Mouse (Mus musculus) thymus, postnatal 10 days (tissue): Measurements from ENCODE around the gene Cnksr1.
A peak's percentile ranks its signal among the peaks of the same experiment; 100 is the strongest.
"Not testable (repeated sequence)": the region's sequence is repeated elsewhere in the genome, so short reads cannot be mapped to it uniquely, and the experiment has no call there.

Source experiments
- DNase-seq, 2 experiments: peaks; one replicate each; pipeline ENCODE4 v3.0.0; 2021; ENCODE audit warnings: low spot score in 2 of 2

The Cnksr1 gene

DNA sequence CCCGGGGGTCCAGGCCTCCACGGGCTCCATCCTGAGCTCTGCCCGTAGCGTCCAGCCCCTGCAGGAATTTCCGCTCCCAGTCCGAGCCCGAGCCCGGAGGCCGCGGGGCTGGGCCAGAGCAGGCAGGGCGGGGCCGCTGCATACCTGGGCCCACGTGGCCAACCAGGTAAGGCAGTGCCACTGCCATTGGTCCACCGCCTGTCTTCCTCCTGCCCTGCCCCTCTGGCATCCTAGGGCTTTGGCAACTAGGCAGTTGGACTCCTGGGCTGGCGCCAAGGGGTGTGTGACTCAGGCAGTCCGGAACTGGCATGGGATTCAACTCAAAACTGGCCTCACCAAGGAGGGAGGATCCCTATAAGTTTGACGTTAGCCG, at the start of gene Cnksr1:
TSS of gene Cnksr1 (minus strand) at position 121 of the 373 bp plus-strand sequence.
- no peak for DNase-seq

DNA sequence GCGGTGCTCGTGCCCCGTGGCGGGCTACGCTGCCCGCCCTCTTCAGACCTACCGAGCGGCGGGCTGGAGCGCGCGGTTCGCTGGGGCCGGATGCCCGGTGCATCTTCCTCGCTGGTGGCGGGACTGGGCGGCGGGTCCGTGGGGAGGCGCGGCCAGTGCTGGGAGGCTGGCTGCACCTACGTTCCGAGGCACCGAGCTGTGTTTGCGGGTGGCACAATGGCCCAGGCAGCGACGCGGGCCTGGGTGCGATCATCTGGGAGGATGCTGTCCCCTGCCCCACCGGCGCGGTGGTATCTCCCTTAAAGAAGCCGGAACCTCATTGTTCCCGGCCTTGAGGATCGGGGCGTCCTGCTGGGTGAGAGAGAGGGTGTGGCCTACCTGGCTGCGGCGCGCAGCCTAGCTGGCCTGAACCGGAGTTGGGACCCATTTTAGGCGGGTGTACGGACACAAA, 49.4 kb upstream of the Cnksr1 start, which contains the start of gene Pdik1l:
TSS of gene Pdik1l (minus strand) at position 321 of the 451 bp plus-strand sequence.
- peak; percentile 79 to 83 for DNase-seq

DNA sequence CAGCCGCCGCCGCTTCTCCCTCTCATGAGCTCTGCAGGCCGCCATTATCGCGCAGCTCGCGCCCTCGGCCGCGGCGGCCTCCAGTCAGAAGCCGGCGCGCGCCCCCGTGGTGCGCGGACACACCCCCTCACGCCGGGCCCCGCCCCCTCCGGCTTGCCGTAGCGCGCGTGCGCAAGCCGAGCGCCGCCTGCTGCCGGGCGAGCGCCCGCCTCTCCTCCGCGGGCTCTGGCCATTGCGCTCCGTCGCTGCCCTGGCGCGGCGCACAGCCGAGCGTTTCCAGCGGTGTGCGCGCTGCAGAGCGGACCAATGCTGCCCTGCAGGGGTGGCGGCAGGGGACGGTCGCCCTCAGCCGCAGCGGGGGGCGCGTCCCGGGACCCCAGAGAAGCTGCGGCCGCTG, 49.0 kb upstream of the Cnksr1 start:
- DNase-seq: peak; percentile 93 to 99

DNA sequence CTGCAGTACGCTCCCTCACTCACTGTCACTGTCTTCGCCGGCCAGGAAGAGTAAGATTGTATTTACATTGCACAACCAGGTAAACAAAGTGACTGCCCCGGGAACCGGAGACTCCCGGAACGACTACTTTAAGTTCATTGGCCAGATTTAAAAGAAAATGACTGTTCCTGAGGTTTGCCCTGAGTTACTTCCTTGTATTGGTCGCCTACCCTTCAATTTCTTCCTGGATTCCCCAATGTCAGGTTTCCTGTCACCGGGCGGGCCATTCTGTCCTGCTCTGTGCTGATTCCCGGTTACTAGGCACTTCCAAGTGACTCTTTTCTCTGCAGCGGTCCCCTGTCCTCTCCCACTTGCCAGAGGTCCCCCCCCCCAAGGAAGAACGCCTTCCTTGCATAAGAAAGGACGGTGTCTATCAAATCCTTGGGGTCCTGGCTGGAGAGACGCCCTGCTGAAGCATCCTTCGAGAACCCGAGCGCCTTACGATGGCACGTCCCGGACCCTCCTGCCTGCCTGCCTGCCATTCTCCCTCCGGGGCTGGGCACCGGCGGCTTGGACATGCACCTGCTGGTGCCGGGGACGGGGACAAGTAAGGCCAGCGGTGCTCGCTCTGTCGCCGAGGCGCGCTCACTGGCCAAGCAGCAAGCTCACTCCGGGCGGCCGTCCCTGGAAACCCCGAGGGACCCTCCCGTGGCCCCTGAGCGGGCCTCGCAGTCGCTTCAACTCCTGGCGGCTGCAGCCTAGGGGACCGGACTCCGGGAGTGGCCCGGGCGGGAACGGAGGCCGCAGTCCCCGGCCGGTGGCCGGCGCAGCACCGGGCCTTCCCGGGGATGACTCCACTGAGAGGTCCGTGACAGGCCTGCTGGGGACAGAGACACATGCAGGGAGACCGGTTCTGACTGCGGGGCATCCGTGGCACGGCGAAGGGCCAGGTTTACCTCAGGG, 48.3 kb upstream of the Cnksr1 start:
- peak in 1 of 2 experiments; percentile 42 for DNase-seq

DNA sequence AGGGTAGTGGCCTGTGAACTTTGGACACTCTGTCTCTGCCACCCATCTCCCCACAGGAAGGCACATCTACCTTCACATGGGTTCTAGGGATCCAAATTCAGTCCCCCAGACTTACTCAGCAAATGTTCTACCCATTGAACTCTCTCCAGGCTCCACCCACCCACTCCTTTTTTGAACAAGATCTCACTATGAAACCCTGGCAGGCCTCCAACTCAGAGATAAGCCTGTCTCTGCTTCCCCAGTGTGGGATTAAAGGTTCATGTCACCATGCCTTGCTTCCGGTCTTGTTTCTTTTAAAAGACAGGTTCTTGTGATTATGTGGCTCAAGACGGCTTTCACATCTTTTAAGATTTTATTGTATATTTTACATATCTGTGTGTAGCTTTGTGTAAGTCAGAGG, 46.7 kb upstream of the Cnksr1 start:
- no peak for DNase-seq

DNA sequence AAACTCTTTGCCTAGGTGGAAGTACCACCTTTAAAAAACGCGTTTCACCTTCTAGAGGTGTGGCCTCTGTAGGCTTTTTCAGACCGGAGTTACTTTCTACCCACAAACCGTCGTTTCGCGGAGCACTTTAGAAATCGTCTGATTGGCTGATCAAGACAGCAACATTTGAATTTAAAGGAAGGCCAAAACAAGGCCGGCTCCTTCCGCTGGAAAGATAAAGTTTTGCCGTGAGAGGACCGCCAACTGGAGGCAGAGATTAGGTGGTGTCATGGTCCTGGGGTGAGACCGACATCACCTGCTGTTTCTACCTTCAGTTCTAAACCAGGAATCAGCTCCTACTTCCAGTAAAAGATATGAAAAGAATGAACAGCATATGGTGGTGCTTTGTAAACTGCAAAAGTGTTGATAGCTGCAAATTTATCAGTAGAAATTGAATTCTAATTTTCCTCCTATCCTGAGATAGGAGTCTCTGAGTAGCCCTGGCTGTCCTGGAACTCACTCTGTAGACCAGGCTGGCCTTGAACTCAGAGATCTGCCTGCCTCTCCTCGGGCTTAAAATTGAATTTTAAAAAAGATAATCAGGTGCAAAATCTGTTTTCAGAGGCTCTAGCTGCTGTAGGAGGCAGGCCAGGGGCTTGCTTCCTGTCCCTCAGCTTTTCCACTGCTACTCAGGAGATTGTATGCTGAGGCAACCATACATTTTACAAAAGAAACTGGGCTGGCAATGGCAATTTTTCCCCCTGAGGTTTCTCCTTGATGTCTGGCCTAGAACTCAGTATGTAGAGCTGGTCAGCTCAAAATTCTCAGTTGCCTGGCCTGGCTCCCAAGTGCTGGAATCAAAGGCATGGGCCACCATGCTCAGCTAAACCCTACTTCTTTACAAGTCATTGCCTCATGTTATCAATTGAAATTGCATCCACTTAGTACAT, 35.5 kb upstream of the Cnksr1 start:
- DNase-seq: peak; percentile 69 to 76

DNA sequence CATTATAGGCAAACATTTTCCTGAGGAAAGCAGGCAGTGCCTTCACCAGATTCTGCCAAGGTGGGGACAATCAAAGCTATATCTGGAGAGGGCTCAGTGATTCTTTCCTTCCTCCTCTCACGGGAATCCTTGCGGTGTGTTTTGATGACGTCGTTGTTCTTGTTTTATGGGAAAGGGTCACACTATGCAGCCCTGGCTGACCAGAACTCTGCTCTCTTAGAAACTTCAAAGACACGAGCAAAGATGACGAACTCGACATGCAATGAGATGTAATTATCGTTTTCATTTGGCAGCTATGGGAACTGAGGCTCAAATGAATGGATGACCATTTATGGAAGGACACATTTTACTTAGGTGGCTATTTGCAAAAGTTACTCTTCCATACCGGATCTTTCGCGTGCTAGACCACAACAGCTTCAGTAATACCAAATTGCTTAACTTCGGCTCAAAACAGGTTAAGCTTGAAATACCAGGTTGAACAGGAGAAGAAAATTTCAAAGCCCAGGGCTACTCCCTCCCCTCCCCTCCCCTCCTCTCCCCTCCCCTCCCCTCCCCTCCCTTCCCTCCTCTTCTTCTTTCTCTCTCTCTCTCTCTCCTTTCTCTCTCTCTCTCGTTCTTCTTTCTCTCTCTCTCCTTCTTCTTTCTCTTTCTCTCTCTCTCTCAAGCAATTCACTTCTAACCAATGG, 34.7 kb upstream of the Cnksr1 start:
- no peak for DNase-seq

DNA sequence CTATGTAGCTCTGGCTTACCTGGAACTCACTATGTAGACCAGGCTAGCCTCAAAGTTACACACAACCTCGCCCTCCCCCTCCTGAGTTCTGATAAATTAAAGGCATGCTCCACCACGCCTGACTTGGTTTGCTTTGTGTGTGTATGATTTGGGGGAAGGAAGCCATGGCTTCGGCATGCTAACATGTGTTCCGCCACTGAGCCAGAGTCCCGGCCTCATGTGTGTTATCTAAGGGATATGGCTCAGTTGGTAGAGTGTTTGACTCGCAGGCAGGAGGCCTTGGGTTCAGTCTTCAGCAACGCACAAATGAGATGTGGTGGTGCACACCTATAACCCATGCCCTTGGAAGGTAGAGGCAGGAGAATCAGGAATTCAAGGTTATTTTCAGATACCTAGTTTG, 33.8 kb upstream of the Cnksr1 start:
- DNase-seq: no peak

DNA sequence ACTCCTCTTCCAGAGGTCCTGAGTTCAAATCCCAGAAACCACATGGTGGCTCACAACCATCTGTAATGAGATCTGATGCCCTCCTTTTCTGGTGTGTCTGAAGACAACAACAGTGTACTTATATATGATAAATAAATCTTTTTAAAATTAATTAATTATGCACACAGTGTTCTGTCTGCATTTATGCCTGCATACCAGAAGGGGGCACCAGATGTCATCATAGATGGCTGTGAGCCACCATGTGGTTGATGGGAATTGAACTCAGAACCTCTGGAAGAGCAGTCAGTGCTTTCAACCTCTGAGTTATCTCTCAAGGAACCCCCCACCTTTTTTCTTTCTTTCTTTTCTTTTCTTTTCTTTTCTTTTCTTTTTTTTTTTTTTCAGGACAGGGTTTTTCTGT, 31.4 kb upstream of the Cnksr1 start:
- not testable (repeated sequence) for DNase-seq

DNA sequence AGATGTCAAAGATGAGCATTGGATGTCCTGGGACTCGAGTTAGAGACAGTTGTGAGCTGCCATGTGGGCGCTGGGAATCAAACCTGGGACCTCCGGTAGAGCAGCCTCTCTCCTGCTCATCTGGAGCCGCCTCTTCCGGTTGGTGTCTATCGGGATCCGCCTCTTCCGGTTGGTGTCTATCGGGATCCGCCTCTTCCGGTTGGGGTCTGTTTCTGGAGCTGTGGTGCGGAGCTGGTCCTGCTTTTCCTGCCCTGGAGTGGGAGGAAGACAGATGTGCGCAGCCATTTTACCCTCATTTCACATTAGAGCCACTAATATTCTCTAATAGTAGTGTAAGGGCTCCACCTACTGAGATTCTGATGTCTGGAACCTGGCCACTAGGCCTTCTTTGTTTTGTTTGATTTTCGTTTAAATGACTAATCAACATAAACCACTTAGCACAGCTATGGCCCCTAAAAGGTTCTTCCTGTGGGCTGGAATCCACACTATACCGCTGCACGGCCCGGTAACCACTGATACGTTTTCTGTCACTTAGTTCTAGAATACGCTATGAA, 30.0 kb upstream of the Cnksr1 start:
- no peak for DNase-seq

DNA sequence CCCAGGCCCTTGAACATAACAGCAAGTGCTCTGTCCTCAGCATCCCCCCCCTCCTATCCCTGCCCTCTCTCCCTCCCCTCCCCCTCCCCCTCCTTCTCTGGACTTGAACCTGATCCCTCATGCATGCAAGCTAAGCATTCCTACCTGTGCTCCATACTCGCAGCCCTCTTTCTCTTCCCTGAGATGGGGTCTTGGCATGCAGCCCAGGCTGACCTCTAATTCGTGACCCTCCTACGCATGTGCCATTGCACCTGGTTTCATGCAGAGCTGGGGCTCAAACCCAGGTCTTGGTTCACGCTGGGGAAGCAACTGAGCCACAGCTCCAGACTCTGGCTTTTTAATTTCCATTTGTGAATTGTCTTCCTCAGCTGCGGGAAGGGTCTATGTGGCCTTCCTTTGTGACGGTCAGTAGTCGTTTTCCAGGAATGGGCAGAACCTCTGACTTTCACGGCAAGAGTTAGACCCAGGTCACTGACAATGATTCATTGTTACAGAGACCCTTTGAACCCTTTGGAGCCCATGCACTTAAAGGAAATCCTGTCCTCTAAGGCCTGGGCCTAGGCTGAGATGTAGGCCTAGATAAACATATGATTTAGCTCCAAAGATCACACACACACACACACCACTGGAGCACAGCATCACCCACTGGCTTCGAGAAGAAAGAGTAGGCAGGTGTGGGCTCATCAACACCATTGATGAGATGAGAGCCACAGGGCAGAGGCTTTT, 27.8 kb upstream of the Cnksr1 start:
- DNase-seq: no peak

DNA sequence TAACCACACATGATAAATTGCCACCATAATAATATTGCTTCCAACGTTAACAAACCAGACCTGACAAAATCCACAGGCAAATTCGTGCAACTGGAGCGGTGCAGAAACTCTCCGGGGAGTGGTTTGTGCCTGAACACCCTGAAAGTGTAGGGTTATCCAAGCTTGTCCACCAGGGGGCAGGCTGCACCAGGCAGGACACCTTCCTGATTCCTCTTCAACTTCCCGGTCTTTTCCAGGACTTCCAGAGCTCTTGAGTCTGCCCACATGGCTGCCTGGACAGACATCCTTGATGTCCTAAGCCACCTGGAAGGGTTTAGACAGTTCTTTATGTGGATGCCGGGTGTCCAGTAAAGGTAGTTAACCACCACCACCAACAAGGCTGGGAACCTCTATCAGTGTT, 25.0 kb upstream of the Cnksr1 start:
- peak in 1 of 2 experiments; percentile 56 for DNase-seq

DNA sequence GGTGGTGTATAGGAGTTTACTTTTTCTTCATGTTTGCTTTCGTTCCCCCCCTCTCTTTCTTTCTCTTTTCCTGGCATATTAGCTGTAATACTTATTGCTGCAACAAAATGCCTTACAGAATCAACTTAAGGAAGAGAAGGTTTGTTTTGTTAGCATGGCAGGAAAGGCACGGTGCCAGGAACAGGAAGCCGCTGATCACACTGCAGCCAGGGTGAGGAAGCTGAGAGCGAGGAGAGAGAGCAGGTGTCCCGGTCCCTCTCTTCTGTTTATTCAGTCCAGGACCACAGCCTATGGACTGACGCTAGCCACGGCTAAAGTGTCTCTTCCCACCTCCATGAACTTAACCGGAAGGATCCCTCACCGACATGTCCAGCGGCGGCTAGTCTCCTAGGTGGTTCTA, 20.2 kb upstream of the Cnksr1 start:
- no peak for DNase-seq

DNA sequence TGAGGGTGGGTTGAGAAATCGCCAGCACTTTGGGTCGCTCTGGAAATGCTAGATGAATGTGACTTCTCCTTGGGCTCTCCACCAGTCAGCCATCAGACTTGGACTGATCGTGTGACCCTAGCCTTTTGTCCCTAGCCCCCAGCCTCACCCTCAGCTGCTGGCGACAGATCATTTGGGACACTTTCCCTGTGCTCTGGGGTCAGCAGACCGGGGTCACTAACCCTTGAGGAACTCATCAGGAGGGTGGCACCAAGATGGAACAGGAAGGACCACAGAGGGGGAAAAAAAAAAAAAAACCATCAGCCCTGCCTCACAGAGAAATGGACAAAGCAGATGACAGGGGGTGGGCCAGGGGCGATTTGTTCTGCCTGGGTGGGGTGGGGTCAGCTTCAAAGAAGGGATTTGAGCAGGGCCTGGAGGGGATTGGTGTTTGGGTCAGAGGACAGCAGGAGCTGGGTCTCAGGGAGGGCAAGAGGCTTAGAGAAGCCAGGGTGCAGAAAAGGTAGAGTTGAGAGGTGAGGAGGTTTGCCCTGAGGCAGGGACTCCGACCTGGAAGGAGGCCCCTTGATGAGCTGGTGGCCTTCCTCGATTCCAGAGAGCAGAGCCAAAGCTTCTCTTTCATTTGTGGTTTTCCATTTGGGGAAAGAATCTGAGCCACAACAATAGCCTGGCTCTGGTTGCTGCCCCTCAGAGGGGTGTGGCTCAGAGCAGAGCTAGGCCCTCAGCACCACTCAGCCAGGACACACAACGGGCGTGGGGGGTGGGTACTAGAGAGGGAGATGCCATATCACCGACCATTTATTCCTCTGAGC, 19.2 kb upstream of the Cnksr1 start:
- DNase-seq: no peak

DNA sequence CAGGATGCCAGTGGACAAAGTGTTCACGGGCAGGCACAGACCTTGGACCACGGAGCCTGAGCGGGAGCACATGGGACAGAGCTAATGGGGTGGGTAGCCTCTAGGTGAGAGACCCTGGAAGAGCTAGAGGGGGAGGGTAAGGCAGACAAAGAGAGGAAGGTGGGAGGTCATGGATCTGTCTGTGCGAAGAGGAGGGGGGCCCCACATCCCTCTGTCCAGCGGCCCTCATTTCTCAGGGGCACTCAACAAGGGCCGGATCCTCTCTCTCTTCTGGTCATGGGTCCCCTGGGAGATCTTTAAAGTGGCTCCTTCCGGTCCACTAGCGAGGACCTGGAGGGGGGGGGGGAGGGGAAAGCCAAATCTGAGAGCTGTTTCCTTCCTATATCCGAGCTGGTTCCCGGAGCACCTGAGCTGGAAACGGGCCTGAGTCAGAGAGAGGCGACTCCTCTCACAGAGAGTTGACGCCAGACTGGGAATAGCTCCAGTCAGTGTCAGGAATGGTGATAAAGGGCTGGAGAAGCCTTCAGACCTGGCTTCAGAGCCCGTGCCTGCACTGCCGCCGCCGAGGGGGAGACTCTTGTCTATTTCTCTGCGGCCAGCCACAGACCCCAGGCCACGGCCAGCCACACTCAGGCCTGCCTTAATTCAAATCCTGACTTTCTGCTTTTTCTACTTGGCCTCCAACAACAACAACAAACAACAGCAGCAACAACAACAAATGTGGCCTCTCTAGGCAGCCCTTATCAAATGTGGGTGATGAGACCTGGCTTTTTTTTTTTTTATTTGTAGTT, 18.4 kb upstream of the Cnksr1 start:
- DNase-seq: no peak

DNA sequence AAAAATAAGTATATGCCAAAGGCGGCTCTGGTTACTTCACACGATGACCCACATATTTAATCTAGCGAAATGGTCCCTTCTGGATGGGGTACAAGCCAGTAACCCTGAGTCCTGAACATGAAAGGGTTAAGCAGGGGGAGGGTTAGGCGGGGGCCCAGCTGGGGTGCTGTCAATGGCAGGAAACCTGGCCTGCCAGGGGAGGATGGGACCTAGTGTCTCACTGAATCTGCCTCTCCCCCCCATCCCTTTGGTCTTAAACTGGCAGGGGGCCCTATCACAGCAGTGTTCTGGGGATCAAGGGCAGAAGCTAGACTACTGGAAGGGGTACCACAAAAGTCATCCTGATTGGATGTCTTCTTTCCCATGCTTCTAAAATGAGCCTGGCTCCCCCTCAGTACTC, 17.7 kb upstream of the Cnksr1 start:
- DNase-seq: peak; percentile 52 to 59

DNA sequence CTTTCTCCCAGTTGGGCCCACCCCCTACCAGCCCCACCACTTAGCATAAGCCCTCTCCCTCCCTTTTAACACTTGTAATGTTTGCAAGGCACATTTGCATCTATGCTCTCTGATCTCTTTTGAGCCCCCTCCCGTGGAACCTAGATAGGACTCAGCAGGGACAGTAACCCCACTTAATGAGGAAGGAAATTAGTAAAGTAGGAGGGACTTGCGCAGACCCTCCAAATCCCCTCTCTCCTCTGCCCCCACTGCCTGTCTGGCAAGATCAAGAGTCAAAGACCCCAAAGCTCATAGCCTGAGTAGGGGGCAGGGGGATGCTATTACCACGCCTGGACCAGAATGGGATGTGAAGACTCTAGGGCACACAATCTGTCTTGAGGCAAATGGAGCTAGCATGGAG, 16.6 kb upstream of the Cnksr1 start:
- DNase-seq: no peak

DNA sequence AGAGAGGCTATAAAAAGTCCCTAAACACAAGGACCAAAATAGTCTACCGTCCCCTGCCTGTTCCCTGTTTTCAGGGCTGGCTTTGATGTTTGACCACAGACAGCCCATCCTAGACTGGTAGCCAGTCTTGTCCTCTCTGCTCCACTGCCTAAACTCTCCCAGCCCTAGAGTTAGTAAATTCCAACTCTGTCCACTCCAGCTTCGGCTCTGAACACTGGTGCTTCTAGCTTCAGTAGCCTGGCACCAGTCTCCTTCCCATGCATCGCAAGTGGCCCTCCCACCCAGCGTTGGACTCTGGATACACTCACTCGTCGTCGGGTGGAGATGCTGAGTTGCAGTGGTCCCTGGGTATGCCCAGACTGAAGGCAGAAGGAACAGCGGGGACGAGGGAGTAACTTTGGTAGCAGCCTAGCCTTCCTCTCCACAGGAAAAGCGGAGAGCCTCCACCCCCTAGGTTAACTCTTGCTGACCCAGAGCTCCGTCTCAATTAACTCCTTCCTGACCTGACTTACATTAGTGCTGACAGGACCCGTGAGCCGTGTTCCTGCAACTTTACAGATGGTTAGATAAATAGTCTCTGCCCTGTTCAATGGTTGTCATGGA, 15.6 kb upstream of the Cnksr1 start, which contains the start of gene Grrp1:
TSS of gene Grrp1 (minus strand) at position 385 of the 603 bp plus-strand sequence.
- DNase-seq: no peak
